Mouse (Mus musculus) midbrain, embryonic 13.5 days (tissue): ENCODE results near the gene Faap20. TPM values are rescaled to one million over a fixed set of nuclear protein-coding genes. Genes with fewer than 3 reads are reported as not detected.
"Not testable (repeated sequence)": the region's sequence is repeated elsewhere in the genome, so short reads cannot be mapped to it uniquely, and the experiment has no call there.

Experiments
- ATAC-seq: fragments of 200-750 bp; cut with Nextera tagmentation; 2 replicates; pipeline ENCODE4 v1.8.0; 2017; ENCODE audit warnings: mild to moderate bottlenecking, moderate TSS enrichment, moderate library complexity
- H3K27ac ChIP-seq: fragments of 300-500 bp; sonication (generic); 2 replicates; pipeline ENCODE4 v1.5.1; 2015; ENCODE audit warnings: inconsistent platforms, mild to moderate bottlenecking, moderate library complexity
- H3K27me3 ChIP-seq: fragments of 300-500 bp; sonication (generic); 2 replicates; pipeline ENCODE4 v1.6.1; 2015; ENCODE audit warnings: mild to moderate bottlenecking, inconsistent platforms
- H3K36me3 ChIP-seq: fragments of 300-500 bp; sonication (generic); 2 replicates; pipeline ENCODE4 v1.6.1; 2015; ENCODE audit warnings: mild to moderate bottlenecking, inconsistent platforms
- H3K4me1 ChIP-seq: fragments of 300-500 bp; sonication (generic); replicated peaks from 2 replicates; pipeline ENCODE4 v1.6.1; 2015; ENCODE audit warnings: inconsistent platforms
- H3K4me2 ChIP-seq: fragments of 300-500 bp; sonication (generic); replicated peaks from 2 replicates; pipeline ENCODE4 v1.6.1; 2015; ENCODE audit warnings: moderate library complexity, mild to moderate bottlenecking, inconsistent platforms
- H3K4me3 ChIP-seq: fragments of 300-500 bp; sonication (generic); replicated peaks from 2 replicates; pipeline ENCODE4 v1.5.1; 2015; ENCODE audit warnings: mild to moderate bottlenecking, inconsistent platforms
- H3K9ac ChIP-seq: fragments of 300-500 bp; sonication (generic); replicated peaks from 2 replicates; pipeline ENCODE4 v1.6.1; 2015; ENCODE audit warnings: mild to moderate bottlenecking, inconsistent platforms
- H3K9me3 ChIP-seq: fragments of 300-500 bp; sonication (generic); 2 replicates; pipeline ENCODE4 v1.6.1; 2016; ENCODE audit warnings: mild to moderate bottlenecking, inconsistent platforms
- WGBS: fragments of 180-500 bp; shearing (Covaris S2); methylation state at CpG from one replicate; pipeline ENCODE4 v1.1.7; 2015; 5-methylcytosine and 5-hydroxymethylcytosine counted together
- polyA plus RNA-seq: library from polyadenylated mRNA; unstranded; fragments of >200 nt; fragmentation: Nextera tagmentation; extraction: Ambion mirVana; gene quantifications from 2 replicates; pipeline ENCODE4 v1.2.1, GENCODE M21; 2015

Faap20 gene
- polyA plus RNA-seq, 1 experiment from 2014 or later: 92.7 TPM

DNA sequence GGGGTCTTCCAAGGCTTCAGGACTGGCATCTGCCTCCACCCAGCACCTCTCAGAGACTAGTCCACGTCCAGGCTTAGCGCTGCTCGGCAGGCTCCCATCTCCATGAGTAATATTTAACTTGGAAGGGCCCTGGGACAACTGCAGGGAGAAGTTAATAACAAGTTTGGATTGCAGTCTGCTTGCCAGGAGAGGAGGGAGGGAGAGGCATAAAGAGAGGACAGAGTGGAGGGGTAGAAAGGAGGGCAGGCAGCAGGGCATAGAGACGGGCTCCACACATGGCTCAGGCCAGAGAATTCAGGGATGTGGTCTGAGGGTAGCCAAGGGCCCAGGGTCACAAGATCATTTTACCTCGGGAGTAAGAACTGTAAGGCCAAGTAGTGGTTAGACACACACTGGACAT is 11.3 kb upstream of the Faap20 start:
- 80% methylated on average over 5 of the region's 5 CpGs for WGBS

DNA sequence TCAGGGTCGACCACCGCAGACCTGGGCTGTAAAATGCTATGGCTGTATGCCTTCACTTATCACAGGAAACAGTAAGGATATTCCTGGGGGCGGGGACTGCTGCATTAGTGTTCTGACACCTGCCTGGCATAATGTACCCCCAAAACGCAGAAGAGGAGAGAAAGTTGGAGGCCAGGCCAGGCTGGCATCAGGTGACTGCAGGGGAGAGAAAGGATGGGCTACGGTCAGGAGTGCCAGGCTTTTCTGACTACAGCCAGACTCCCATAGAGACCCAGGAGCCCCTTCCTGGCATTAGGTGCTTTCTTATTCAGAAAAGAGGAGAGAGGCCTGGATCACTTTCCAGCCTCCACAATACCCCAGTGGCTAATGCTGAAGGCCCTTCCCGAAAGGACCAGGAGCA is 10.1 kb upstream of the Faap20 start:
- 60% methylated on average over 6 of the region's 6 CpGs for WGBS
- H3K27me3 ChIP-seq: no peaks in the 10 kb centered on the region
- no peak overlapping the region for H3K4me2 ChIP-seq
- no peak overlapping the region for H3K9ac ChIP-seq
- H3K27ac ChIP-seq: no peak overlapping the region
- no peaks in the 10 kb centered on the region for H3K9me3 ChIP-seq
- H3K4me1 ChIP-seq: peaks cover 21% of the 10 kb centered on the region
- H3K36me3 ChIP-seq: no peaks in the 10 kb centered on the region
- no peak overlapping the region for H3K4me3 ChIP-seq
- no peak for ATAC-seq

More for the DNA sequence above, 11.3 kb upstream of the Faap20 start:
- H3K4me3 ChIP-seq: no peak overlapping the region
- no peaks in the 10 kb centered on the region for H3K36me3 ChIP-seq
- ATAC-seq: no peak
- no peaks in the 10 kb centered on the region for H3K9me3 ChIP-seq
- peaks cover 34% of the 10 kb centered on the region for H3K4me1 ChIP-seq
- H3K27ac ChIP-seq: no peak overlapping the region
- H3K27me3 ChIP-seq: no peaks in the 10 kb centered on the region
- H3K9ac ChIP-seq: no peak overlapping the region
- H3K4me2 ChIP-seq: no peak overlapping the region

DNA sequence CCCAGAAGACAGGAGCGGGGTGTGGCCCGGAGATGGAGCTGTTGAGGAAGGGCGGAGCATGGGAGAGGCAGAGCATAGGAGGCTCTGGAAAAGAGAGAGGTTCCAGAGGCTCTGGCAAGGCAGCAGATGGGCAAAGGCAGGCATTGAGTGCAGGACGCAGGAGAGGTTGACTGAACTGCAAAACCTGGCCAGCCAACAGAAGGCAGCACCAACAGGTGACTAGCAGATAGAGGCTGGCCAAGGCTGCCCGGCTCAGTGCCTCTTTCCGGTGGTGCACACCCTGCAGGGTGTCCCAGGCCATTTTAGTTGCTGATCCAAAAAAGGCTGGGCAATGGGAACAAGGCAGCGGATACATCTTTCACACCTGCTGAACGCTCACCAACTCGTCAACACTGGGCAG is 7.8 kb upstream of the Faap20 start:
- no peak for ATAC-seq
- Histone ChIP-seq H3K4me3 (no peak overlapping the region), H3K4me1 (no peaks in the 10 kb centered on the region), H3K27ac (no peak overlapping the region), H3K4me2 (no peak overlapping the region), H3K27me3 (no peaks in the 10 kb centered on the region), H3K36me3 (no peaks in the 10 kb centered on the region), H3K9ac (no peak overlapping the region), H3K9me3 (no peaks in the 10 kb centered on the region)
- WGBS: 82% methylated on average over 9 of the region's 9 CpGs

DNA sequence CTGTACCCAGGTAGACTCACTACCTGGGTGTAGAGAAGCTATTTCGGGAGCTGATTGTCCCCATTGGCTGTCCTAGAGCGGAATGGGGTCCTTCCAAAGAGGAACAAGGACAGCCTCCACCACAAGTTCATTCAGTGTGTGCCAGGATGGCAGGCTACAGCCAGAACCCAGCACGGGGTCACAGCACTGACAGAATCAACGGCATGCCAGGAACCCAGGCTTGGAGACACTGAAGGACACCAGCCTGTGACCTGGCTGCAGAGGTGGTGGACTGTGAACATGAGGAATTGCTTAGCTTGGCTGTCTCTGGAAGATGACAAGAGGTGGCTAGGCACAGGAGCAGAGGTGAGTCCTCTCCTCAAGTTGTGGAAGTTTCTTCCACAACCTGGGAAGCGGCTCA is 7.3 kb upstream of the Faap20 start:
- no peak for ATAC-seq
- no peaks in the 10 kb centered on the region for H3K9me3 ChIP-seq
- no peak overlapping the region for H3K9ac ChIP-seq
- H3K27me3 ChIP-seq: no peaks in the 10 kb centered on the region
- 93% methylated on average over 5 of the region's 5 CpGs for WGBS
- H3K4me1 ChIP-seq: no peaks in the 10 kb centered on the region
- no peak overlapping the region for H3K27ac ChIP-seq
- no peak overlapping the region for H3K4me2 ChIP-seq
- H3K4me3 ChIP-seq: no peak overlapping the region
- H3K36me3 ChIP-seq: no peaks in the 10 kb centered on the region

DNA sequence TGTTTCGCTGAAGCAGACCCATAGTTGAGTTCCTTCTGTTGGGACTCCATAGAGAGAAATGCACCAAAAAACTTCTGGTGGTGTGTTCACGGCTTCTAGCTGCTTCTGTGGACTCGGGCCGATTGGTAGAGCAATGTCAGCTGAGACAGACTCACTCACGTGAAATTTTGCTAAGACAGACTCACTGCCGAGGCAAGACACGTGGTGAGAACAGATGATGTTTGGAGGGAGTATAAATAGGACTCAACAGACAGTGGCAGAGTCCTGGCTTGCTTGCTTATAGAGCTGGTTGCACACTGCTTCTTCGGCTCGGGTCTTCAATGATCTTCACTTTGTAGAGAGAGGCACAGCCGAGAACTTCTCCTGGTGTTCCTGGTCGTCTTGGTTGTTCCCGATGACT is 6.4 kb upstream of the Faap20 start:
- Histone ChIP-seq H3K27me3 (no peaks in the 10 kb centered on the region), H3K4me3 (no peak overlapping the region), H3K4me2 (no peak overlapping the region), H3K4me1 (no peaks in the 10 kb centered on the region), H3K36me3 (no peaks in the 10 kb centered on the region), H3K9ac (no peak overlapping the region), H3K9me3 (no peaks in the 10 kb centered on the region), H3K27ac (no peak overlapping the region)
- WGBS: 90% methylated on average over 12 of the region's 12 CpGs
- no peak for ATAC-seq

DNA sequence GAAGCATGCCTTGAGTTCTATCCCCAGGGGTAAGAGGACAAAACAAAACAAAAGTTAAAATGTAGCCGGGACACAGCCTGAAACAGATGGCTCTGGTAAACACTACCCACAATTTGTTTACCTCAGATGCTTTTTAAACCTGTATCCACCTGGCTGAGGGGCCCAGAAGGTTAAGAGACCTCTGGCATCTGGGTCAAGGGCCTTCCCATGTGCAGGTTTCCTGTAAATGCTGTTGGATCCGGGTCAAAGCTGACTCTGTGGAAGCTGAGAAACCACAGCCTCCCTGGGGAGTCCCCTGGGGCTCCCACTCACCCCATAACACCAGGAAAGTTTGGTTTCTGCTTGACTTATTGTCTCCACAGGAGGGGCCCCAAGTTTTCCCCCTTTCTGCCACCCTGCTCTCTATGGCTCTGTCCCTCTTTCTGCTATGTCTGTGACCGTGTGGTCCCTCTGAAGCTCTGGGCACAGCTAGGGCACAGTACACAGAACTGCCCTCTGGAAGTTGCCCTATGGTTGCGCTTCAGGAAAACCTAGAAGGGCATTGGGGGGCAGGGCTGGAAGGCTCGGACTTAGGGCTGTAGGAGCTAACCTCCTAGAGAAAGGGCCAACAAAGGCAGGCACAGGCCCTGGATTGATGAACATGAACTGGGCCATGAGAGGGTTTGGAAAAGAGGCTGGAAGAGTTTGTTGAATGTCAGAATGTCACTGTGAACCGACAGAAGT is 3.7 kb upstream of the Faap20 start:
- Histone ChIP-seq H3K4me3 (no peak overlapping the region), H3K27me3 (no peaks in the 10 kb centered on the region), H3K4me2 (no peak overlapping the region), H3K9ac (0 out of 2 replicates have a peak overlapping the region, but pooled peaks have one; percentile 12), H3K4me1 (peaks cover 8% of the 10 kb centered on the region), H3K9me3 (no peaks in the 10 kb centered on the region), H3K36me3 (no peaks in the 10 kb centered on the region), H3K27ac (no peak overlapping the region)
- no peak for ATAC-seq
- WGBS: 72% methylated on average over 6 of the region's 6 CpGs

DNA sequence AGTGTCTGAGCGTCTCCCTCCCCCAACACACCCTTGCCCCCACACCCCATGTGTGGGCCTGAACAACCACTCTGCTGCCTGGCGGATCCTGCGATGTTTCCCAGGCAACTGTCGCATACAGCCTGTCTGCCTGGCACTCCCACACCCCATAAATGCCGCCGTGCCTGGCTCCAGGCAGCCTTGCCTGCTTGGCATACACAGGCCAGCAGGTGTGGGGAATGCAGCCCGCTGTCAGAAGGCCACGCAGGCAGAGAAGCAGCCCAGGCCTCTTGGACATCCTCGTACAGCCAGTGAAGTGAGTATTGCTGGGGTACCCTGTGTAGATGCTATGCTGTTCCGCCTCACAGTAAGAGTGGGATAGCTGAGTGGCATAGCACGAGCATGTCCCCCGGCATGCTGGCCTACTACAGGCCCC is 2.9 kb upstream of the Faap20 start:
- no peak for ATAC-seq
- WGBS: 79% methylated on average over 12 of the region's 12 CpGs
- no peak overlapping the region for H3K4me2 ChIP-seq
- H3K9ac ChIP-seq: 0 out of 2 replicates have a peak overlapping the region, but pooled peaks have one; percentile 12
- H3K4me3 ChIP-seq: no peak overlapping the region
- no peaks in the 10 kb centered on the region for H3K27me3 ChIP-seq
- no peaks in the 10 kb centered on the region for H3K36me3 ChIP-seq
- no peak overlapping the region for H3K27ac ChIP-seq
- H3K9me3 ChIP-seq: no peaks in the 10 kb centered on the region
- peaks cover 16% of the 10 kb centered on the region for H3K4me1 ChIP-seq

DNA sequence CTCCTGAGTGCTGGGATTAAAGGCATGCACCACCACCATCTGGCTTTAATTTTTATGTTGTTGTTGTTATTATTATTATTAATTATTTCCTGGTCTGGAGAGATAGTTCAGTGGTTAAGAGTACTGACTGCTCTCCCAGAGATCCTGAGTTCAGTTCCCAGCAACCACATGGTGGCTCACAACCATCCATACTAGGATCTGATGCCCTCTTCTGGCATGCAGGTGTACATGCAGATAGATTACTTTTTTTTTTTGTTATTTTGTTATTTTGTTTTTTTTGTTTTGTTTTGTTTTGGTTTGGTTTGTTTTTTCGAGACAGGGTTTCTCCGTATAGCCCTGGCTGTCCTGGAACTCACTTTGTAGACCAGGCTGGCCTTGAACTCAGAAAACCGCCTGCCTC is 1.5 kb upstream of the Faap20 start:
- not testable (repeated sequence) for H3K27me3 ChIP-seq, H3K4me2 ChIP-seq, H3K27ac ChIP-seq, H3K36me3 ChIP-seq, ATAC-seq, H3K9me3 ChIP-seq, H3K9ac ChIP-seq, H3K4me3 ChIP-seq
- H3K4me1 ChIP-seq: peaks cover 29% of the 10 kb centered on the region
- WGBS: 92% methylated on average over 3 of the region's 3 CpGs

DNA sequence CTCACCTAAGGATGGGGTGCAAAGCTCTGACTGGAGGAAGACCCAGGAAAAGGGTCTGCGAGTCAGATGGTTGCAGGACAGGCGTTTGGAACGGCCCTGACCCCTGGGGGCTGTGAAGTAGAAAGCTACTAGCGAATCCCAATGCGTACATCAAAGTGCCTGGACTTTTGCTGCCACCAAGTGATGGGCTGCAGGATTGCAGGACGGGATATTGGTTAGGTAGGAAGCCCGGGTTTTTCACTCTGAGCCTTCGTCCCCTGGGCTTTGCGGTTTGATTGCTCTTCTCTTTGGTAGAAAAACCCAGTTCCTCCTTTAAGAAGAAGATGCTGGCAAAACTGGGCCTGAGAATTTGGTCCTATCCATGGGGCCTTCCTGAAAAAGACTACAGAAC is 350 bp upstream of the Faap20 start:
- peak; percentile 75 for ATAC-seq
- no peaks in the 10 kb centered on the region for H3K27me3 ChIP-seq
- H3K9me3 ChIP-seq: no peaks in the 10 kb centered on the region
- WGBS: under 1% methylated on average over 9 of the region's 9 CpGs
- H3K9ac ChIP-seq: peak overlapping the region; percentile 86
- H3K4me3 ChIP-seq: peak overlapping the region; percentile 60
- H3K4me2 ChIP-seq: peak overlapping the region; percentile 90
- peaks cover 7% of the 10 kb centered on the region for H3K36me3 ChIP-seq
- H3K27ac ChIP-seq: peak overlapping the region; percentile 98
- H3K4me1 ChIP-seq: peaks cover 36% of the 10 kb centered on the region

DNA sequence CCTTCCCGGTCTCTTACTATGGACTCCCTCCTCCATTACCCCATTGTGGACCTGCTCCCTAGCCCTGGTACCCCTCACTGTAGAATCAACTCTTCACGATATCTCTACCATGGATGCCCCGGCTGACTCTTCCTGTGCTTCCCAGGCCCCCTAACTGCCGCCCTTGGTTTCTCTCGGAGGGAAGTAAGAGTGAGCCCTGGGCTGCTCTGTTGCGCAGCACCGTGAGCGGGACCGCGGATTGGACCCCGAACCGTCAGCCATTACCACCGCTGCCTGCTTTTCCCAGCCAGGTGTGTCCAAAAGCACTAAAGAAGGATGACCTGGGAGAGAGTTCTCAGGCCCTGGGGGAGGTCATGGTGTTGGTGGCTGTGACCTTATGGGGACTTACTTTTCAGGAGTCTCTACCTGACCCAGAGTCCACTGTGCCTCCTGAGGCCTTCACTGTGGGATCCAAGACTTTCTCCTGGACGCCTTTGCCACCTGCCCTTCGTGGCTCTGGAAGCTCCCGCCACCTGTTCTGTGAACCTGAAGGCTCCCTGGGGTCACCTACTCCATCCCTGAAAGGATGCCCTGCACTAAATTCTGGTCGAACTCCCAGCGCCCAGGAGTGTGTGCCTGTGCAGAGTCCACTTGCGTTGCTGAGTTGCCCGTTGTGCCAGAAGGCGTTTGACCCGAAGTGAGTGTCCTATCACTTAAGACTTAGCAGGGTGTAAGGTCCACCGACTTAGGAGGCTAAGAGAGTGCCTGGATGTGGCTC is 937 bp downstream of the Faap20 start:
- no peaks in the 10 kb centered on the region for H3K9me3 ChIP-seq
- peaks cover 9% of the 10 kb centered on the region for H3K36me3 ChIP-seq
- peak overlapping the region; percentile 86 for H3K9ac ChIP-seq
- peaks cover 36% of the 10 kb centered on the region for H3K4me1 ChIP-seq
- H3K4me3 ChIP-seq: peak overlapping the region; percentile 60
- peak overlapping the region; percentile 98 for H3K27ac ChIP-seq
- H3K4me2 ChIP-seq: peak overlapping the region; percentile 90
- peak; percentile 40 for ATAC-seq
- no peaks in the 10 kb centered on the region for H3K27me3 ChIP-seq
- WGBS: 11% methylated on average over 23 of the region's 23 CpGs

DNA sequence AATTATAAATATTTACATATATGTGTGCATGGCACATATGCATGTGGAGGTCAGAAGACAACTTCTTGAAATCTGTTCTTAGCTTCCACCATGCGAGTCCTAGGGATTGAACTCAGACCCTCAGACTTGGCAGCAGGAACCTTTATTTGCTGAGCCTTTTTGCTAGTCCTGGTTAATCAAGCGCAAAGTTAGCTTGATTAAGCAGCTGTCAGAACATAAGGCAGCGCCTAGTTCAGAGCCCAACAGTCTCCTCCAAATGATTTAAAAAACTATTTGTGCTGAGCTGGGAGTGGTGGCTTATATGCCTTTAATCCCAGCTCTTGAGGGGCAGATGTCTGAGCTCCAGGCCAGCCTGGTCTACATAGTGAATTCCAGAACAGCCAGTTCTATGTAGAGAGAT is 1.5 kb downstream of the Faap20 start:
- no peak for ATAC-seq
- H3K4me3 ChIP-seq: peak overlapping the region; percentile 60
- WGBS: 60% methylated on average over 3 of the region's 3 CpGs
- H3K9me3 ChIP-seq: no peaks in the 10 kb centered on the region
- peaks cover 14% of the 10 kb centered on the region for H3K36me3 ChIP-seq
- peak overlapping the region; percentile 90 for H3K4me2 ChIP-seq
- H3K27me3 ChIP-seq: no peaks in the 10 kb centered on the region
- H3K4me1 ChIP-seq: peaks cover 36% of the 10 kb centered on the region
- H3K27ac ChIP-seq: no peak overlapping the region; the same call in 1 of the 2 replicates
- peak overlapping the region; percentile 86 for H3K9ac ChIP-seq

DNA sequence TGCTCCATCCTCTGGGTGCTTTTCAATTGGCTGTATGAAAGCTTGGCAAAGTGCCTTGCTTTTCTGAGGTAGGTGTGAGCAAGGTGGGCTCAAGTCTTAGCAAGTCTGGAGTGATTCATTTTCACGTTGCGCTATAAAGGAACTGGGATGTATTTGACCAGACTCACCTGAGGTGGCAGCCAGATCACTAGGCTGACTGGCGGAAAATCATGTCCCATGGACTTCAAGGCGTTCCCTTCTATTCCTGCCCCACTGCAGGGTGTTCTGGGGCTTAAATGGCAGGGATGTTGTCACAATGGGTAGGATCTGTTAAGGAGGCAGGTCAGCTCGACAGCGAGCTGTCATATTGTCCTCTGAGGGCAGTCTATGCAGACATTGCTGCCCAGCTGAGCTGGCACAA is 2.7 kb downstream of the Faap20 start:
- Histone ChIP-seq H3K4me2 (peak overlapping the region; percentile 90), H3K27ac (no peak overlapping the region), H3K9ac (peak overlapping the region; percentile 48), H3K27me3 (no peaks in the 10 kb centered on the region), H3K4me1 (peaks cover 36% of the 10 kb centered on the region), H3K4me3 (no peak overlapping the region), H3K36me3 (peaks cover 25% of the 10 kb centered on the region), H3K9me3 (no peaks in the 10 kb centered on the region)
- WGBS: 83% methylated on average over 6 of the region's 6 CpGs
- no peak for ATAC-seq
